Mouse (Mus musculus): Measurements from ENCODE around the gene Abcg1. TPM values are rescaled to one million over a fixed set of nuclear protein-coding genes. Genes with fewer than 3 reads are reported as not detected.

Abcg1 gene
- total RNA-seq, 2 experiments from 2014 or later = 1.6 to 1.7 TPM

GRCm38 (mm10) chr17:31079078-31079840, 21.8 kb downstream of the Abcg1 start:
- DNase-seq (ENCODE audit: low spot score) = no peak

- DNase-seq (ENCODE audit: low spot score) = no peak
These were observed 25.0 kb downstream of the Abcg1 start for GRCm38 (mm10) chr17:31082296-31083078.

- DNase-seq (ENCODE audit: low spot score) = no peak
These were observed 28.0 kb downstream of the Abcg1 start for GRCm38 (mm10) chr17:31085519-31085918.

GRCm38 (mm10) chr17:31086196-31086595, 28.7 kb downstream of the Abcg1 start:
- no peak for DNase-seq (ENCODE audit: low spot score)

GRCm38 (mm10) chr17:31088711-31089110, 31.2 kb downstream of the Abcg1 start:
- DNase-seq (ENCODE audit: low spot score) = no peak

GRCm38 (mm10) chr17:31089848-31090247, 32.4 kb downstream of the Abcg1 start:
- DNase-seq (ENCODE audit: low spot score) = no peak

GRCm38 (mm10) chr17:31091023-31091735, 33.7 kb downstream of the Abcg1 start:
- DNase-seq (ENCODE audit: low spot score) = no peak

GRCm38 (mm10) chr17:31094781-31095180, 37.3 kb downstream of the Abcg1 start:
- DNase-seq (ENCODE audit: low spot score) = no peak

GRCm38 (mm10) chr17:31095570-31095969, 38.1 kb downstream of the Abcg1 start:
- no peak for DNase-seq (ENCODE audit: low spot score)

GRCm38 (mm10) chr17:31096893-31097292, 39.4 kb downstream of the Abcg1 start:
- no peak for DNase-seq (ENCODE audit: low spot score)

GRCm38 (mm10) chr17:31098788-31099187, 41.3 kb downstream of the Abcg1 start:
- DNase-seq (ENCODE audit: low spot score) = no peak

GRCm38 (mm10) chr17:31103007-31103570, 45.6 kb downstream of the Abcg1 start:
- peak; percentile 14 for DNase-seq (ENCODE audit: low spot score)

- no peak for DNase-seq (ENCODE audit: low spot score)
These were observed 46.3 kb downstream of the Abcg1 start for GRCm38 (mm10) chr17:31103823-31104222.

- DNase-seq (ENCODE audit: low spot score) = no peak
These were observed 50.9 kb downstream of the Abcg1 start for GRCm38 (mm10) chr17:31108388-31108787.

- no peak for DNase-seq (ENCODE audit: low spot score)
These were observed 55.8 kb downstream of the Abcg1 start for GRCm38 (mm10) chr17:31113191-31113856.

- no peak for DNase-seq (ENCODE audit: low spot score)
These were observed 58.6 kb downstream of the Abcg1 start for GRCm38 (mm10) chr17:31116063-31116462.

- no peak for DNase-seq (ENCODE audit: low spot score)
These were observed 60.5 kb downstream of the Abcg1 start for GRCm38 (mm10) chr17:31117946-31118345.

GRCm38 (mm10) chr17:31119429-31119828, 62.0 kb downstream of the Abcg1 start:
- DNase-seq (ENCODE audit: low spot score) = peak; percentile 71

- peak; percentile 7 for DNase-seq (ENCODE audit: low spot score)
These were observed 64.5 kb downstream of the Abcg1 start for GRCm38 (mm10) chr17:31121975-31122374.

- no peak for DNase-seq (ENCODE audit: low spot score)
These were observed 68.2 kb downstream of the Abcg1 start for GRCm38 (mm10) chr17:31125548-31126266.
